Mouse (Mus musculus) midbrain, embryonic 16.5 days (tissue): ENCODE results near the gene Hoxd8. TPM values are rescaled to one million over a fixed set of nuclear protein-coding genes. Genes with fewer than 3 reads are reported as not detected.
A peak's percentile ranks its signal among the peaks of the same experiment; 100 is the strongest.

ENCODE experiments used
- ATAC-seq: fragments of 200-750 bp; cut with Nextera tagmentation; 2 replicates; pipeline ENCODE4 v1.8.0; 2017; ENCODE audit warnings: moderate TSS enrichment
- H3K27ac ChIP-seq: fragments of 300-500 bp; sonication (generic); 2 replicates; pipeline ENCODE4 v1.5.1; 2014; ENCODE audit warnings: mild to moderate bottlenecking, low read length, mixed read lengths
- H3K27me3 ChIP-seq: fragments of 300-500 bp; sonication (generic); 2 replicates; pipeline ENCODE4 v1.6.1; 2014; ENCODE audit warnings: low read depth, low read length, mixed read lengths; ENCODE audit not compliant: control insufficient read depth, insufficient read depth
- H3K36me3 ChIP-seq: fragments of 300-500 bp; sonication (generic); 2 replicates; pipeline ENCODE4 v1.6.1; 2014; ENCODE audit warnings: mild to moderate bottlenecking, low read length, moderate library complexity, mixed read lengths; ENCODE audit not compliant: control insufficient read depth, insufficient read depth
- H3K4me1 ChIP-seq: fragments of 300-500 bp; sonication (generic); 2 replicates; pipeline ENCODE4 v1.6.1; 2014; ENCODE audit warnings: mild to moderate bottlenecking, low read length, mixed read lengths; ENCODE audit not compliant: control insufficient read depth, insufficient read depth
- H3K4me2 ChIP-seq: fragments of 300-500 bp; sonication (generic); 2 replicates; pipeline ENCODE4 v1.6.1; 2014; ENCODE audit warnings: mild to moderate bottlenecking, low read length, mixed read lengths
- H3K4me3 ChIP-seq: fragments of 300-500 bp; sonication (generic); 2 replicates; pipeline ENCODE4 v1.5.1; 2014; ENCODE audit warnings: low read depth, mild to moderate bottlenecking, low read length, moderate library complexity, mixed read lengths
- H3K9ac ChIP-seq: fragments of 300-500 bp; sonication (generic); 2 replicates; pipeline ENCODE4 v1.6.1; 2014; ENCODE audit warnings: low read depth, low read length, mixed read lengths
- H3K9me3 ChIP-seq: fragments of 300-500 bp; sonication (generic); replicated peaks from 2 replicates; pipeline ENCODE4 v1.6.1; 2014; ENCODE audit warnings: mild to moderate bottlenecking, low read length, mixed read lengths; ENCODE audit not compliant: control insufficient read depth, poor library complexity, severe bottlenecking
- WGBS: fragments of 180-500 bp; shearing (Covaris S2); extraction: QIAGEN DNeasy Blood & Tissue Kit; methylation state at CpG from one replicate; pipeline ENCODE4 v1.1.7; 2014; 5-methylcytosine and 5-hydroxymethylcytosine counted together
- polyA plus RNA-seq: library from polyadenylated mRNA; unstranded; fragments of >200 nt; fragmentation: Nextera tagmentation; extraction: Ambion mirVana; gene quantifications from 2 replicates; pipeline ENCODE4 v1.2.1, GENCODE M21; 2015

Gene Hoxd8
- polyA plus RNA-seq, 1 experiment from 2014 or later = not detected

GRCm38 (mm10) chr2:74688795-74689573 is 15.4 kb upstream of the Hoxd8 start:
- Histone ChIP-seq H3K4me1 (no peaks in the 10 kb centered on the region), H3K4me2 (no peak overlapping the region), H3K4me3 (no peak overlapping the region), H3K9ac (no peak overlapping the region), H3K27ac (no peak overlapping the region), H3K9me3 (no peaks in the 10 kb centered on the region), H3K36me3 (no peaks in the 10 kb centered on the region), H3K27me3 (peaks cover 79% of the 10 kb centered on the region)
- 4% methylated on average over 12 of the region's 12 CpGs for WGBS
- ATAC-seq = no peak

GRCm38 (mm10) chr2:74689574-74690337 is 14.7 kb upstream of the Hoxd8 start:
- no peak overlapping the region for H3K4me2 ChIP-seq
- H3K27me3 ChIP-seq = peaks cover 79% of the 10 kb centered on the region
- no peaks in the 10 kb centered on the region for H3K4me1 ChIP-seq
- H3K4me3 ChIP-seq = no peak overlapping the region
- no peak for ATAC-seq
- no peak overlapping the region for H3K27ac ChIP-seq
- H3K9ac ChIP-seq = no peak overlapping the region
- H3K36me3 ChIP-seq = no peaks in the 10 kb centered on the region
- under 1% methylated on average over 24 of the region's 24 CpGs for WGBS
- no peaks in the 10 kb centered on the region for H3K9me3 ChIP-seq

- H3K4me3 ChIP-seq = no peak overlapping the region
- no peaks in the 10 kb centered on the region for H3K4me1 ChIP-seq
- no peak overlapping the region for H3K4me2 ChIP-seq
- peaks cover 79% of the 10 kb centered on the region for H3K27me3 ChIP-seq
- no peak overlapping the region for H3K27ac ChIP-seq
- H3K9ac ChIP-seq = no peak overlapping the region
- no peaks in the 10 kb centered on the region for H3K9me3 ChIP-seq
- H3K36me3 ChIP-seq = no peaks in the 10 kb centered on the region
- 9% methylated on average over 8 of the region's 8 CpGs for WGBS
- no peak for ATAC-seq
Observed at GRCm38 (mm10) chr2:74690338-74690716, 14.1 kb upstream of the Hoxd8 start.

- Histone ChIP-seq H3K4me1 (no peaks in the 10 kb centered on the region), H3K4me3 (no peak within 1 kb of the TSS), H3K9me3 (no peaks in the 10 kb centered on the region), H3K36me3 (no peaks in the 10 kb centered on the region), H3K27ac (no peak within 1 kb of the TSS), H3K27me3 (peaks cover 85% of the 10 kb centered on the region), H3K4me2 (no peak within 1 kb of the TSS), H3K9ac (no peak within 1 kb of the TSS)
- ATAC-seq = peak; percentile 48; the same call in 1 of the 2 replicates
- 1% methylated on average over 56 of the region's 56 CpGs for WGBS
Observed at GRCm38 (mm10) chr2:74691022-74691951, 13.1 kb upstream of the Hoxd8 start, which contains the start of gene Hoxd10. Gene Hoxd10 (plus strand): TSS chr2:74691924.

- Histone ChIP-seq H3K4me2 (no peak overlapping the region), H3K27me3 (peaks cover 85% of the 10 kb centered on the region), H3K27ac (no peak overlapping the region), H3K36me3 (no peaks in the 10 kb centered on the region), H3K4me3 (no peak overlapping the region), H3K9me3 (no peaks in the 10 kb centered on the region), H3K4me1 (no peaks in the 10 kb centered on the region), H3K9ac (no peak overlapping the region)
- 3% methylated on average over 35 of the region's 35 CpGs for WGBS
- ATAC-seq = no peak
Observed at GRCm38 (mm10) chr2:74691995-74692807, 12.2 kb upstream of the Hoxd8 start.

GRCm38 (mm10) chr2:74692808-74693431 is 11.5 kb upstream of the Hoxd8 start:
- no peaks in the 10 kb centered on the region for H3K9me3 ChIP-seq
- 2% methylated on average over 20 of the region's 20 CpGs for WGBS
- no peak overlapping the region for H3K27ac ChIP-seq
- ATAC-seq = no peak
- no peak overlapping the region for H3K4me3 ChIP-seq
- no peak overlapping the region for H3K9ac ChIP-seq
- H3K27me3 ChIP-seq = peaks cover 84% of the 10 kb centered on the region
- peaks cover 2% of the 10 kb centered on the region; the same call in 1 of the 2 replicates for H3K4me1 ChIP-seq
- no peaks in the 10 kb centered on the region for H3K36me3 ChIP-seq
- H3K4me2 ChIP-seq = no peak overlapping the region

GRCm38 (mm10) chr2:74693432-74693827 is 11.0 kb upstream of the Hoxd8 start:
- H3K27ac ChIP-seq = no peak overlapping the region
- no peak overlapping the region for H3K4me3 ChIP-seq
- no peak overlapping the region for H3K4me2 ChIP-seq
- H3K9ac ChIP-seq = no peak overlapping the region
- ATAC-seq = no peak
- peaks cover 80% of the 10 kb centered on the region for H3K27me3 ChIP-seq
- no peaks in the 10 kb centered on the region for H3K36me3 ChIP-seq
- WGBS = 5% methylated on average over 4 of the region's 4 CpGs
- H3K4me1 ChIP-seq = peaks cover 4% of the 10 kb centered on the region
- H3K9me3 ChIP-seq = no peaks in the 10 kb centered on the region

GRCm38 (mm10) chr2:74694066-74694465 is 10.3 kb upstream of the Hoxd8 start:
- Histone ChIP-seq H3K27me3 (peaks cover 74% of the 10 kb centered on the region), H3K36me3 (no peaks in the 10 kb centered on the region), H3K4me3 (no peak overlapping the region), H3K9me3 (no peaks in the 10 kb centered on the region), H3K27ac (no peak overlapping the region), H3K4me1 (peaks cover 4% of the 10 kb centered on the region), H3K4me2 (no peak overlapping the region), H3K9ac (no peak overlapping the region)
- WGBS = 2% methylated on average over 16 of the region's 16 CpGs
- no peak for ATAC-seq
